Mouse (Mus musculus): ENCODE measurements at regions not wholly inside any gene's neighbourhood (a gene's known extent, or its start where the extent isn't known, plus 50 kb on each side); places are given as distances from the start of the nearest gene placed in this dataset.
A peak's percentile ranks its signal among the peaks of the same experiment; 100 is the strongest.

DNA sequence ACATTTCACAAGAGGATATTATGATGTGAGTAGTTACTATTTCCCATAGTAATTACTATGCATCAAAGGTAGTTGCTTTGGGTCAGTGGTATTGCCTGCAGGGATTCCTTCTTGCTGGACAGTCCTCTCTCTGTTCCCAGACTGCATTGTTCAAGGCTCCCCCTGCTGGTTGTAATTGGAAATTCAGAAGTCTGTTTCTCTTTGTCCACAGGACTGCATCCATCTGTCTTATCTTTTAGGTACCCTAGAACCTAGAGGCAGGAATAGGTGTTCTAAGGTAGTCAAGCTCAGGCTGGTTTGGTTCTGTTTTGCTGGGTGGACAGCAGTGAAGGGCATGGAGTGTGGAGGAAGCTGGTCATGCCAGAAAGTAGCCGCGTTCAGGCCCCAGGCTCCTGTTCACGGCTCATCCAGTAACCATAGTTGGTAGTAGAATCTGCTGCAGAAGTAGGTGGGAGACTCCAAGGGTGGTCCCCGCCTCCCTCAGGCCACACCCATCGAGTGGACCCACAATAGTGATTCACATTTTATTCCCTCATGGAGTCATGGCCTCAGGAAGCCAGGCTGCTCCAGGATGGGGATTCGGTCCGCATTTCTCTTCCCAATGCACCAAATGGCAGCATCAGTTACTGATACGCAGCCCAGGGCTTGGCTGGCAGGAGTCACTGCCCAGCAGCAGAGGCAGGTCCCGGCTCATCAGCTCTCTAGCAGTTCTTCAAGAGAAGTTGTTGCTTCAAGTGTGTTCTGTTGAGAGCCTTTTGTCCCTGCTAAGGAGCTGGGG, 51.7 kb upstream of the Caprin1 start:
- peak; percentile 20 for DNase-seq

DNA sequence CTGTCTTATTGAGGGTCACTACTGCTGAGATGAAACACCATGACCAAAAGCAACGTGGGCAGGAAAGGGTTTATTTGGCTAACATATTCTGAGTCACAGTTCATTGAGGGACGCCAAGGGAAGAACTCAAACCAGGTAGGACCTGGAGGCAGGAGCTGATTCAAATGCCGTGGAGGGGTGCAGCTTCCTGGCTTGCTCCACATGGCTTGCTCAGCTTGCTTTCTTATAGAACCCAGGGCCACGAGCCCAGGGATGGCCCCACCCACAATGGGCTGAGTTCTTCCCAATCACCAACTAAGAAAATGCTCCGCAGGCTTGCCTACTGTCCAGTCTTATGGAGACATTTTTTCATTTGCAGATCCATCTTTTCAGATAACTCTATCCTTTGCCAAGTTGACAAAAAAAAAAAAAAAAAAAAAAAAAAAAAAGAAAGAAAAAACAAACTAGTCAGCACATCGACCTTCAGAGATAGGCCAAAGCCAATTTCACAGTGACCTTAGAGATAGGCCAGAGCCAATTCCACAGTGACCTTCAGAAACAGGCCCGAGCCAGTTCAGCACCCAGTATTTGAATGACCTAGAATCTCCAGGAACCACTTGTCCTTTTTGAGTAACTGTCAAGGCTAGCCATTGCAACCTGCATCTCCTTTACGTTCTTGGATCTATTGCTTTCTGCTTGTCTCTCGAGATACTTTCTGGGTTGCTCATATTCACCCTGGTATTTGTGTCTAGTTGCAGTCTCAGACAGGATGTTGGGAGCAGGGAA, 52.5 kb upstream of the Caprin1 start:
- DNase-seq = no peak

DNA sequence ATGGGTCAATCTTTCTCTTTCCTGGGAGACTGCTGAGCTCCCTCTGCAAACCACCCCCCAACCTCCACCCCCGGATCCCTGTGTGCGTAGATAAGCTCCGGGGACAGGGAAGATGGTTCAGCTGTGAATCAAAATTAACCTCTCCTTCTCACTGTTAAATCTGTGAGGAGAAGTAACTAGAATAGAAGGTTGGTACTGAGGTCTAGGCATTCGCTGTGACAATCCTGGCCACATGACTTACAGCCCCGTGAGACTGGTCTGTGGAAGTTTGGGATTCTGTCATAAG, 53.0 kb upstream of the Caprin1 start:
- no peak for DNase-seq

DNA sequence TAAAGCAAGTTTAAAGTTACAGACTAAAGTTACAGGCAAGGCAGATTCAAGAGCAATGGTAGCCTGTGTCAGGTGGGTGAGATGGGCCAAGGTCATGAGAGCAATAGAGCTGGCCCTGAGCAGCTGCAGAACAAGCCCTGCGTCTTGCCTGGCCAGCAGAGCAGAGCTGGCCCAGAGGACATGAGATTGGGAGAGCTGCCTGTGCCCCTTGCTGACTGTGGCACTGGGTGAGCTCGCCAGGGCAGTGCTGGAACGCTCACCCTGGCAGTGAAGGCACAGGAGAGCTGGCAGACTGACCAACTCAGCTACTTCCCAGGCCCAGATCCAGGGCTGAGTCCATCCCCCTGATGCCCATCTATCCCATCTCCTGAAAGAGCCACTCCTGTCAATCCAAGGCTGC, 53.7 kb upstream of the Caprin1 start:
- no peak for DNase-seq

DNA sequence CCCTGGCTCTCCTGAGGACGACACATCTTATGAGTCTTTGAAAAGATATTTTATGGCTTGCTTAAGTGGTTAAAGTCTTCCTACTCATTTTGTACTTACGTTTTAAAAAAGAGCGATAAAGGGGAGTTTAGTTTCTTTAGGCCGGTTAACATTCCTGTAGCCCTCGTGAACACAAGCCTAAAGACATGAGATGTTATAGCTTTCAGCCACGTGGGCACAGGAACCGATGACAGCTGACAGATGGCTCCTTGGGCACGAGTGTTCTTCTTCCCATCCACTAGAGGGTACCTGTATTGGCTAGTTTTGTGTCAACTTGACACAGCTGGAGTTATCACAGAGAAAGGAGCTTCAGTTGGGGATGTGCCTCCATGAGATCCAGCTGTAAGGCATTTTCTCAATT, 63.8 kb upstream of the Caprin1 start:
- no peak for DNase-seq

DNA sequence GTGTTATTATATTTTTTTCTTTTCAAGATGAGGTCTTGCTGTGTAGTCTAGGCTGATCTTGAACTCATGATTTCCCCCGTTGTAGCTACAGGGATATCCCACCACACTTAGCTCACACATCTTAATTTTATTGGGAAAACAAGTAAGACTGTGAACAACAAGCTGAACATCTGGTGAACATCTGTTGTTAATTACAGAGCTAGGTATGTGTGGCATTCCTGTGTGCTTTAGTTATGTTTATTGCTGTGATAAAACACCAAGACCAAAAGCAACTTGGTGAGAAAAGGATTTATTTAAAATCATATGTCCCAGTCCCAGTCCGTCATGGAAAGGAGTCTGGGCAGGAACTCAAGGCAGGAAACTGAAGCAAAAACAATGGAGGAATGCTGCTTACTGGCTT, 66.8 kb upstream of the Caprin1 start:
- DNase-seq = no peak

DNA sequence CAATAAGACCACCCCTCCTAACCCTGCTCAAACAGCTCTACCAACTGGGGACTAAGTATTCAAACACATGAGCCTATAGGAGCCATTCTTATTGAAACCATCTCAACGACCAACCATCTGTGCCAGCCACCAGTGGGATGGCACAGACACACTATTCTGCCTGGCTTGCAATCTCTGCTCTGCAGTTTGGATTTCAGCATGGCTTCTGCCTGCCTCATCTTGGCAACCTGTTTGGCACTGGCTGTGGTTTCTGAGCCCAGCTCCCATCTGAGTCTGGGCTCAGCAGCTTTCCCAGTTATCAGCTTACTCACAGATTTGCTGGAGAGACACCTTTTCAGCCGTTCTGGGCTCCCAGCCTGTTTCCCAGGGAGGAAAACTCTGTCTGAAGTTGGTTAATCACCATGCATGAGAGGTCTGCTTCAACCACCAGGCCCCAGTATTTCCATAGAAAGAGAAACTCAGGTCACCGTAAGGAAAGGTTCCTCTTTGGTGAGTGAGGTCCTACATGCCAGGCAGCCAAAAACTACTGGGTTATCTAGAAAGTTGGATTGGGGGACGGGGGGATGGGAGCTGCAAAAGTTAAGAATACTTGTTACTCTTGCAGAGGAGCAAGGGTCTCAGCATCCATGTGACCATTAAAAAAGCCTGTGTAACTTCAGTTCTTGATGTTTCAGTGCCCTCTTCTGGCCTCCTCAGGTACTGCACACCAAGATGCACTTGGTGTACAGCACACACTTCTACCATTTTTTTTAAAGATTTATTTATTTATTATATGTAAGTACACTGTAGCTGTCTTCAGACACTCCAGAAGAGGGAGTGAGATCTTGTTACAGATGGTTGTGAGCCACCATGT, 68.1 kb upstream of the Caprin1 start:
- DNase-seq = peak; percentile 11

DNA sequence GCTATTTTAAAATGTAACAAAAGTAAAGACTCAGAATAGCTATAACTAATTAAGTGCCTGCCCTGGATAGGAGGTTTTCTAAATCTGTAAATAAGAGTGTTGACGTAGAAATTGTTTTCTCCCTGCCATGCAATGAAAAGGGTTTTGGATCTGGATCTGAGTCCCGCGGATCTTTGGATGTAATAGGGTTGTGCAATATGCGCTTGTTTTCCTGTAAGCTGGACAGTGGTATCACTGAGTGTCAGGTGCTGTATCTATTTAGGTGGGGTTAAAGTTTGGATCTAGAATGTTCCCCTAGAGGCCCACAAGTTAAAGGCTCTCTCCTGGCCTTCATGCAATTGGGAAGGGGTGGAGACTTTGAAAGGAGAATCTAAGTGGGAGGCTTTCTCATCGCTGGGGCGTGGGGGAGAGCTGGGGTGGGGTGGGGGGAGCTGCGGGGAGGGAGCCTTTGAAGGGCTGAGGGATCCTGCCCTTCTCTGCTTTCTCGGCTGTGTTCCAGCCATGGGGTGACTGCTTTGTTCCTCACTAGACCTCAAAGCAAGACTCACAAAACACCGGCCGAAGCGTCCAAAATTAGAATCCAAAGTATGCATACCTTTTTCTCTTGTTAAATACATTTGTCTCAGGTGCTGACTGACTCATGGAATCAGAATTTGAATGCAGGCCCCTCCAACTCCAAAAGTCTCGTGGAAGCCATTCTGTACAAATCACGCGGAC, 70.0 kb upstream of the Caprin1 start:
- no peak for DNase-seq

DNA sequence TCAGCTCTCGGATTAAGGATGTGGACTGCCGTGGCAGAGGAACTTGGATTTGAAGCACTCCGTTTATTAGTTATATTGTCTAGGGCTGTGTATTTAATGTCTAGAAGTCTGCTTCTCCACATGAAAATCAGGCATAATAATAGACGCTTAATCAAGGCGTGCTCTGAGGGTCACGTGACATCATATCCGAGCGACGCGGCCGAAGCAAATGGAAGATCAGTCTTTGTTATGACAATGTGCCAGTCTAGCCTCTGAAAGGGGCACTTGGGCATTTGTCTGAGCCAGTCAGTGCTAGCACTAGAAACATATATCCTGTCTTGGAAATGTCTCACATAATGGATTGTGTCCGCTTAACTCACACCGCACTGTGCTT, 70.5 kb upstream of the Caprin1 start:
- no peak for DNase-seq

DNA sequence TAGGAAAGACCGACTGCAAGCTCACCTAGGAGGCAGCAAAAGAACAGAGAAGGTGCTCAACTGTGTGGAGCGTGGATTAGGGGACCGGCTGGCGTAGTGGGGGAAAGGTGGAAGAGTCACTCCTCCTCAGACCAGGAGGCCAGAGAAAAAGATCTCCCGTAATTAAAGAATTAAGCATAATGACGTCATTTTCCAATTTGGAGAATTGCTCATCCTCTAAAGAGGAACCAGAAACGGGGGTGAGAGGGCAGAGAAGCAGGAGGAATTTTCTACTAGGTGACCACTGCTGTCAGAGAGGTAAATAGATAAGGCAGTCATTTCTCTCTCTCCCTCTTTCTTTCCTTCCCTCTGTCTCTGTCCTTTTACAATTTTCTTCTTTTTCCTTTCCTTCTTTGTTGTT, 71.2 kb upstream of the Caprin1 start:
- DNase-seq = no peak

DNA sequence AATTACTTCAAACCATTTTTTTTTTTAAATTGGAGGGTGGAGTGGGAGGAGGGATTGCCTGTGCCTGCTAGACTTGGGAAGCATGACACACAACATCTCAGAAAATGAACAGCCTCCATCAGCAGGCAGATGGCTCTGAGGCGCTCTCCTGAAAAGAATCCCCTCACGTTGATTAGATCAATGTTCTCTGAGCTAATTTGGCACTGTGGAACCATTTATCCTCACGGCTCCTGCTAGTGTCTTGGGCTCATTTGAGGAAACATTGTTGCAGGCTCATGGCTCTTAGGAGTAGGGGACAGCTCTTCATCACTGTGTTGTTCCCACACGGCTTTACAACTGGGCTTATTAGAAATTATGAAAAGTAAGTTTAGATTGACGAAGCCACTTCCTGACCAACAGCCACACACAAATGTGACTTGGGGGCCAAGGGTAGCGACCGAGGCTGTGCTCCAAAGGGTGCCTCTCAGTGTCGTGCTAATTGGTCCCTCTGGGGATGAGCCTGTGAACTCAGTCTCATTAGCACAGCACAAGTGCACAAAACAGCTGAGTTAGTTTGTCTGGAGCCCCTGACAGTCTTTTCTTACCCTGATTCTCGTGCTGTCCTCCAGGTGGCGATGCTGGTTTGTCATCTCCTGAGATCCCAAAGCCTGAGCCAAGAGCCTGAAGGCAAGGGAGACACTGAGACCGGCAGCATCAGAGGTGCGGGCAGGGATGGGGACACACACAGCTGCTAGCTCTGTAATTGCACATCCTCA, 74.2 kb upstream of the Caprin1 start:
- peak; percentile 34 for DNase-seq

DNA sequence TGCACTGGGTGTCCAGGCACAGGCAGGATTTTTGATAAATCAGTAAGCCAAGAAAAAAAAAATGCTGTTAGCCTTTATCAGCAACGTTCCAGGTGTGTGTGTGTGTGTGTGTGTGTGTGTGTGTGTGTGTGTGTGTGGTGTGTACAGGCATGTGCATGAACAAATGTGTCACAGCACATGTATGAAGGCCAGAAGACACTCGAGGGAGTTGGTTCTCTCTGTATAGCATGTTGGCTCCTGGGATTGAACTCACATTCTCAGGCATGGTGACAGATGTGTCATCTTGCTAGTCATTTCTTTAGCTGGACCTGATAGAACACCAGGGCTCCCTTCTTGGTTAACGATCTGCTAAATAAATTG, 74.8 kb upstream of the Caprin1 start:
- no peak for DNase-seq

DNA sequence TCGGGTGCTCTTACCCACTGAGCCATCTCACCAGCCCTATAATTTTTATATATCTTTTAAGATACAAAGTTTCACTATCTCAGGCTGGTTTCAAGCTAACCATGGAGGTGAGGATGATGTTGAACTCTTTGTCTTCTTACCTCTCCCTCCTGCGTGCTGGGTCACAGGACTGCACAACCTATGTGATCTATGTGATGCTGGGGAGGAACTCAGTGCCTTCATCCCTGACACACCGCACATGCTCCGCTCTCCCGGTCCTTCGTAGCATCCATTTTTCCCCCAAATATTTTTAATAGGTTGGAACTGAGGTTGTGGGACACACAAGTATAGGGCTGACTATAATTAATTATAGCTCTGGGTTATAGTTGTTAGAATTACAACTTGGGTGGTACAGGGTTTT, 75.9 kb upstream of the Caprin1 start:
- no peak for DNase-seq

DNA sequence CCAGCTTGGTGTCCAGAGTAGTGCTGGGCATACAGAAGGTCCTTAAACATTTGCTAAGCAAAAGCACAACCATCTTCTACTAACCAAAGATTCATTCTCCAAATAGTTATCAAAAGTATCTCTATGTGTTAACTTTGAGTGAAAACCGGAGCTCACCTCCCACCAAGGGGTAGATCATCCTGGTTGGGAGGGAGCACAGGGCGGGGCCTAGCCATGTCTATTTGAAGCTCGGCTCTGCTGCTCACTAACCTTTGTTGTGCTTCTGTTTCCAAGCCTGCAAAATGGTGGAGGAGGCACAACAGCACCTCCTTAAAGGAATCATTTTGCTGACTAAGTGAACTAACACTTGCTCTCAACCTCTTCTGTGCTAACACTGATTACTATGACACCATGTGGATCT, 77.0 kb upstream of the Caprin1 start:
- no peak for DNase-seq

DNA sequence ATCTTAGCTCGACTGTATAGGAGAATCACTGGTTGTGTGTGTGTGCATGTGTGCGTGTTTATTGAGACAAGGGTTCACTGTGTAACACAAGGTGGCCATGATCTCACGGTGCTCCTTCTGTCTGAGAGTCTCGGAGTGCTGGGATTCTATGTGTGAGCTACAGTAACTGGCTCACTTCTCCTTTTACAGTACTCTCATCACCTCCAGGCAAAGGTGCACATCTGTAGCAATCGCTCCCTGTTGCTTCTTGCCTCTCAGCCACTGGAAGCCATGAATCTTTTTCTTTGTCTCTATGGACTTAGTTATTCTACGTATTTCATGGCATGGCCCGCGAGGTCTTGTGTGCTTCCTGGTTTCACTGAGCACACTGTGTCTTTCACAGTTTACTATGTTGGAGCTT, 78.3 kb upstream of the Caprin1 start:
- DNase-seq = no peak

DNA sequence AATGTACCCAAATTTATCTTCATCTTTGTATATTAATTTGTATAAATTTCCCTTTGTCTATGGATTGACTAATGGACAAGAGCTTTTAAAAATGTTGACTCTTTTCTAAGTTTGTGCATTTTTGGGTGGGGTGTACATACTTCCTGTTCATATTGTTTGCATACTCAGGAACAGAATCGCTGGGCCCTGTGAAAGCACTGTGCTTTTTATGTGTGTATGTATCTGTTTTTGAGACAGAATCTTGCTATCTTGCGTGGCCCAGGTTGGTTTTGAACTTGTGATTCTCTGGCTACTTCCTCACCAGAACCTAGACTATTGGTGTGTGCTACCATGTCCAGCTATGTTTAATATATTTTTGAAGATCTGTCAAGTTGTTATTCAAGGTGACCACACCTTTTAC, 78.8 kb upstream of the Caprin1 start:
- DNase-seq = no peak

DNA sequence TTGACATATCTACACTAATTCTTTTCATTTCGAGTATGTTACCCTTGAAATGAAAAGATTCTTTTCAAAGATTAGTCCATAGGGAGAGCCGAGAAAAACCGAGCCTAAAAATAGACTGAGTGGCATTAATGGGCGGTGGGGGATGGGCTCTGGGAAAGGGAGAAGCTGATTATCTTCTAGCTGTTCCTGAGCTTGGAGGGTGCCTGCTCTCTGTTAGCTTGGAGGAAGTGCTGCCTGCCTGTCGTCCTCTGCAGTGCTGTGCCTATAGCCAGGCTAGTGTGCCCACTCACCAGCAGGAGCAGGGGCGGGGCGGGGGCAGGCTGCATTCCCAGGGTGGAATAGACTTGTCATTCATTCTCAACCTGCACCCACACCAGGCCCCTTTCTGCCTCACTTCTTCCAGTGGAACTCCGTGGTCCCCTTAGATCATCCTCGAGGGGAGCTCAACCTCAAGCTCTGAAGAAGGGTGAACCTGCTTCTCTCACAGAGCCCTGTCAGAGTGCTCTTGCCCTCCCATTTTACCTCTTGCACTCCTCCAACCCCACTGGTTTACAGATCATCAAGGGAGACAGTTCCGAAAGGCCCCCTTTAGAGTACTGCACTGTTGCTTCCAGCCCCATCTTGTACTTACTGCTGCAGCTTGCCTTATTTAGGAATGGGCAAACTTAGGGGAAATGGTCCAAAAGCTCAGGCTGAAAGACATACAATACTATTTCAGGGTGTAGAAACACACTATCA, 76.6 kb upstream of the Lmo2 start:
- DNase-seq = no peak

DNA sequence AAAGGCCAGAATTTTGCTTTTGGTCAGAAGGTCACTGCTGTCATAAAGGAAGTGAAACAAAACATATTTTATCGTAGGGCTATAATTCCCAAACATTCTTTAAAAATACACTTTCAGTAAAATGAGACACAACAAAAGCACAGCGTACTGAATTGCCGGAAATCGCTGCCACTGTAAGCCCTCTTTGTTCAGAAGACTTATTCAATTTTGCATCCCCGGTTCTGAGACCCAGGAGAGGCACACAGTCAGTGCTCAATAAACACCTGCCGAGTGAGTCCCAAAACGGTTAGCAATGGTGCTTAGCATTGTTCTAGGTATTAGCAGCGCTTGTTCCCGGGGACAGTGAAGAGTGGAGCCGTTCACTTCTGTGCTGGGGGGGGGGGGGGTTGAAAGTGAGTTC, 72.9 kb upstream of the Lmo2 start:
- no peak for DNase-seq

DNA sequence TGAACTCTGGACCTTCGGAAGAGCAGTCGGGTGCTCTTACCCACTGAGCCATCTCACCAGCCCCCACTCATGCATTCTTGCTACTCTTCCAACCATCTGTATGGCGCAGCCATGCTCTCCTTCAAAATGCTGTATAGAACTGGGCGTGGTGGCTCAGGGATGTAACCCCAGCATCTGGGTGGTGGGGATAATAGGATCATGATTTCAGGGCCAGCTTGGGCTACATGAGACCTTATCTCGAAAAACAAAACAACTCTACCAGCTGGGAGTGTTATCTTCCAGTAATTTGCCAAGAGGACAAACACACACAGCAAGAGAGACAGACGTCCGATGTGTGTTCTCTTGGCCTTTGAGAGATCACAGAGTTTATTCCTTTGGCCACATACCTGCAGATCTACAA, 69.8 kb upstream of the Lmo2 start:
- no peak for DNase-seq

DNA sequence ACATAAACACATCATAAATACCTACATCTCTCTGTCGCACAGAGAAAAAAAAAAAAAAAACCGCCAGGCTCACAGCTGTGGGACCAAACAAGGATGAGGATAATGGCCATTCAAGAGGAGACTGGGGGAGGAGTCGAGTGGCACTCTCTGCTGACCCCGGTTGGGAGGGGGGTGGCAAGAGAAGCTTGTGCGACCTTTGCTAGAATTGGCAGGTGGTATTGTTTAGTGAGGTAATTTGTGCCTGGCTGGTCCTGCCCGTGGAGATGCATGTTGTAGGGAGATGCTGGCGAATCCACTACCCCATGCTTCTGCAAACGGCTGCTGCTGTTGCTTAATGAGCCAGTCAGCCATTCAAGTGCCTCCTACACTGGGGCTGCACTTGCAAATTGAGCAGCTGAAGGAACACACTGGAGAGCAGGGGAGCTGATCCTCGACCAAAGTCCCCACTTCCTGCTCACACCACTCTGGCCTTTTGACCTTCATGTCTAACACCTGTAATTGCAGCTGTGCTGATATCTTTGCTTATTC, 66.5 kb upstream of the Lmo2 start:
- no peak for DNase-seq

DNA sequence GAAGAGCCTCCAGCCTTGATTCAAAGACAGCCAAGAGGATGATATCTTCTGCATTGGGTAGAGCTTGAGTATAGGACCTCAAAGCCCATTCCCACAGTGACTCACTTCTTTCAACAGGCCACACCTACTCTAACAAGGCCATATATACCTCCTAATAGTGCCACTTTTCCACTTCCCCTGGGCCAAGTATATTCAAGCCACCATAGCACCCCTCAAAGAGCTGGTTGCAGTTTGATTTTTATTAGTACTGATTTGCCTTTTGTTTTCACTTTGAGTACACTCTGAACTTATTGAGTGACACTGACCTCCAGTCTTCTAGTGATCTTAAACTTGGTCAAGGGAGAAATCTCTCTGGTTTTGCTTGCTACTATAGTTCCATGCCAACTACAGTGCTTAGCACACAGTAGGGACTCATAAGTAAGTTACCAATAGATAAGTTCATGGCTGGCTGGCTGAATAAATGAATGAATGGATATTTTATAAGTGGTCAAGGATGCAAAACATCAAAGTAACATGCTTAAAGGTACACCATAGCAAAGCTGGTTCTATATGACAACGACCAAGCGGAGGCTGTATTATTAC, 64.5 kb upstream of the Lmo2 start:
- DNase-seq = no peak

All from cerebellum, adult 11 months (tissue).